Mouse (Mus musculus): Measurements from ENCODE around the gene Cerkl. TPM values are rescaled to one million over a fixed set of nuclear protein-coding genes. Genes with fewer than 3 reads are reported as not detected.

Cerkl gene
- polyA plus RNA-seq, 1 experiment from 2014 or later, result 0.30 TPM

DNA sequence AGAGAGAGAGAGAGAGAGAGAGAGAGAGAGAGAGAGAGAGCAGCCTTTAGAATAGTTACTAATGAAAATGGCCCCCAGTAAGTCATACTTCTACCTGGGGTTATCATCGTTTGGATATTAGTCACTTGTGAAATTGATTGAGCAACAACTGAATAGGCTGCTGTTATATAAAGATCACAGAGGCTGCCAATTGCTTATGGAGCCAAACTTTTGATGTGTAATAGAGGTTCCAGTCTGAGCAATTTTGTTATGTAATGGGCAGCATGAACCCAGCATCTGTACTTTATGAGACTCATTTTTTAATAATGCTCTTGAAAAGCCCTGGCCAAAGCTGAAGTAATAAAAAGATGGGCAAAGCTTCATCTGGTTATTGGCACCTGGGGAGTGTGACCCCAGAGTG is 166.4 kb downstream of the Cerkl start:
- WGBS, result 73% methylated on average over 1 of the region's 1 CpGs
- Histone ChIP-seq H3K4me3 (no peak overlapping the region), H3K4me1 (no peaks in the 10 kb centered on the region), H3K9me3 (no peaks in the 10 kb centered on the region), H3K27ac (no peak overlapping the region), H3K4me2 (no peak overlapping the region), H3K9ac (no peak overlapping the region), H3K36me3 (no peaks in the 10 kb centered on the region; the same call in 1 of the 2 replicates), H3K27me3 (no peaks in the 10 kb centered on the region)
- ATAC-seq (ENCODE audit: borderline replicate concordance, extremely low read depth, low FRiP score, low TSS enrichment), result no peak

DNA sequence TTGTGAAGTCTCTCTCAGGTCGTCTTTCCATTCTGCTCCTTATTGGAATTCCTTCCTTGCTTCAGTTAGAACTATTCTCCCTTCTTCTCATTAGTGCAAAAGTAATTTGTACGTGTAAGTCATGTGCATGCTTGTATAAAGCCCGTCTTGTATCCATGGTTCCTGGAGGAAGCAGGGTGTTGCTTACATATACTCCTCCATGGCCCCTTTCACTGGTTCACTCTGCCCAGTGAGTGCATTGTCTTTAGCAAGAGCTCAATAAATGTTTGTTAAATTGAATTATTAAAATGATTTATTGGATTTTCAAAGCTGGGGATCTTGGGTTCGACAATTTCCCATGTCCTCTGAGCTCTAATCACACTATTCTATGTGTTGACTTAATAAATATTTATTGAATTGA is 172.4 kb downstream of the Cerkl start:
- H3K27me3 ChIP-seq, result no peaks in the 10 kb centered on the region
- WGBS, result 83% methylated on average over 4 of the region's 4 CpGs
- no peaks in the 10 kb centered on the region for H3K36me3 ChIP-seq
- H3K9me3 ChIP-seq, result no peaks in the 10 kb centered on the region
- ATAC-seq (ENCODE audit: borderline replicate concordance, extremely low read depth, low FRiP score, low TSS enrichment), result no peak
- no peak overlapping the region for H3K9ac ChIP-seq
- H3K4me3 ChIP-seq, result no peak overlapping the region
- no peak overlapping the region for H3K27ac ChIP-seq
- H3K4me2 ChIP-seq, result no peak overlapping the region
- no peaks in the 10 kb centered on the region for H3K4me1 ChIP-seq

Other genes starting within 250 kb of the Cerkl start
- gene Itga4, start 201.4 kb downstream of the Cerkl start, polyA plus RNA-seq (2015; fragmentation: Nextera tagmentation; extraction: Ambion mirVana), result 6.5 and 8.2 TPM in 2 replicates
- not detected in 2 replicates for gene Neurod1, start within 50 bp of the Cerkl start, polyA plus RNA-seq (2015; fragmentation: Nextera tagmentation; extraction: Ambion mirVana)
- 9.2 and 9.7 TPM in 2 replicates for gene Itprid2, start 178.6 kb upstream of the Cerkl start, polyA plus RNA-seq (2015; fragmentation: Nextera tagmentation; extraction: Ambion mirVana)